Mouse (Mus musculus) liver, adult 2 months (tissue): ENCODE data around the gene Snx1.

Source experiments
- CTCF ChIP-seq: fragments of 200-500 bp; IDR thresholded peaks from 2 replicates; pipeline ENCODE4 v1.5.1; 2011; ENCODE audit warnings: low read depth, low read length, control low read depth
- POLR2A ChIP-seq: fragments of 200-500 bp; IDR thresholded peaks from 2 replicates; pipeline ENCODE4 v1.6.1; 2011; ENCODE audit warnings: low read length, control low read depth; ENCODE audit not compliant: insufficient read depth; ENCODE audit errors: extremely low read depth

DNA sequence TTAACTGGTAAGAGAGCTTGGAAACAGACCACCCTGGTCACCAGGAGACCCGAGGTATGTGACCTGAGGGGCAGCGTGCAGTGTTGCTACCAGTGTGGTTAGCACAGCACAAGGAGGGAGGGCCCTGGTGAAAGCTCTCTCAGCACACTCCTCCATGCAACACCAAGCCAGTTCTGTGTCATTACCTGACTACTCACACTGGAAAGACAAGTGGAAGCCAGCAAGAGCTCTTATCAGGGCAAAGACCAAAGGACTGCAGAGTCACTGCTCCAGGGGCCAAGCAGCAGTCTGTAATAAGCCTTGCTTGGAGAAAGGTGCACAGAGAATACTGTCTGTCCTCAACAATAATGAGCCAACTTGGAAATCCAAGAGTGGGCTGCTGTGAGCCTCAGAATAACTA, 33.7 kb downstream of the Snx1 start:
- TF ChIP-seq POLR2A (no peak), CTCF (no peak)
